Mouse (Mus musculus) embryonic facial prominence, embryonic 11.5 days (tissue): ENCODE data around the gene Trim56. TPM values are rescaled to one million over a fixed set of nuclear protein-coding genes. Genes with fewer than 3 reads are reported as not detected.

Source experiments
- ATAC-seq: fragments of 200-750 bp; cut with Nextera tagmentation; replicated peaks from 2 replicates; pipeline ENCODE4 v1.8.0; 2017; ENCODE audit warnings: low read depth; ENCODE audit not compliant: insufficient number of reproducible peaks, low FRiP score, low TSS enrichment
- DNase-seq: peaks from one replicate; pipeline ENCODE4 v3.0.0-alpha.2; 2015; ENCODE audit warnings: low spot score
- H3K27ac ChIP-seq: fragments of 300-500 bp; sonication (generic); replicated peaks from 2 replicates; pipeline ENCODE4 v1.5.1; 2014; ENCODE audit warnings: mild to moderate bottlenecking, low read depth, low read length, control low read depth
- H3K27me3 ChIP-seq: fragments of 300-500 bp; sonication (generic); 2 replicates; pipeline ENCODE4 v1.6.1; 2014; ENCODE audit warnings: mild to moderate bottlenecking, low read length, moderate library complexity, mixed read lengths; ENCODE audit not compliant: control insufficient read depth, insufficient read depth
- H3K36me3 ChIP-seq: fragments of 300-500 bp; sonication (generic); replicated peaks from 2 replicates; pipeline ENCODE4 v1.6.1; 2014; ENCODE audit warnings: low read depth, mild to moderate bottlenecking, low read length, moderate library complexity, mixed read lengths; ENCODE audit not compliant: control insufficient read depth, insufficient read depth
- H3K4me1 ChIP-seq: fragments of 300-500 bp; sonication (generic); 2 replicates; pipeline ENCODE4 v1.6.1; 2014; ENCODE audit warnings: low read length, mixed read lengths; ENCODE audit not compliant: control insufficient read depth, insufficient read depth
- H3K4me2 ChIP-seq: fragments of 300-500 bp; sonication (generic); 2 replicates; pipeline ENCODE4 v1.6.1; 2014; ENCODE audit warnings: low read depth, mild to moderate bottlenecking, control low read depth, low read length, moderate library complexity
- H3K4me3 ChIP-seq: fragments of 300-500 bp; sonication (generic); 2 replicates; pipeline ENCODE4 v1.5.1; 2014; ENCODE audit warnings: low read depth, low read length, control low read depth
- H3K9ac ChIP-seq: fragments of 300-500 bp; sonication (generic); replicated peaks from 2 replicates; pipeline ENCODE4 v1.6.1; 2014; ENCODE audit warnings: mild to moderate bottlenecking, control low read depth, low read length
- H3K9me3 ChIP-seq: fragments of 300-500 bp; sonication (generic); replicated peaks from 2 replicates; pipeline ENCODE4 v1.6.1; 2016; ENCODE audit warnings: mild to moderate bottlenecking, low read length, inconsistent platforms, mixed read lengths; ENCODE audit not compliant: control insufficient read depth
- WGBS: fragments of 180-500 bp; shearing (Covaris S2); extraction: QIAGEN DNeasy Blood & Tissue Kit; methylation state at CpG from one replicate; pipeline ENCODE4 v1.1.7; 2014; 5-methylcytosine and 5-hydroxymethylcytosine counted together
- polyA plus RNA-seq: library from polyadenylated mRNA; unstranded; fragments of >200 nt; fragmentation: Nextera tagmentation; extraction: Ambion mirVana; gene quantifications from 2 replicates; pipeline ENCODE4 v1.2.1, GENCODE M21; 2014

Trim56 gene
- polyA plus RNA-seq, 1 experiment from 2014 or later: 3.6 TPM

DNA sequence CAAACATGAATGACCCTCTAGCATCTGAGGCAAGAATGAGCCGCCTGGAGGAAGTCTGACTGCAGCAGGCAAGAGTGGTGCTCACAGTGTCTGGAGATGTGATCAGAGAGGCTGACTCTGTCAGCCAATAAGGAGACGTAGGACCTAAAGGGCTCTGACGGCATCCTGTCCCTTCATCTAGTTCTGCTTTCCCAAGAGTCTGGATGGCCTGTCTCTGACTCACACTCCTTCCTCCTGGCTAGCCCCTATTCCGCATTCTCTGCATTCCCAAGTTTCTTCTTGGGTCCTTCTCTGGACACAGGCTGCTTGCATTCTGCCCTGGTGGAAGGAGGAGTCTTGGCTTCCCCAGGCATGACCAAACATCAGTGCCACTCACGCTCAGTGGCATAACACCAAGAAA lies 36.2 kb downstream of the Trim56 start:
- DNase-seq (no peak), ATAC-seq (no peak)
- WGBS: 39% methylated on average over 5 of the region's 5 CpGs
- no peaks in the 10 kb centered on the region for H3K4me1 ChIP-seq
- H3K27me3 ChIP-seq: no peaks in the 10 kb centered on the region
- H3K9me3 ChIP-seq: no peaks in the 10 kb centered on the region
- no peaks in the 10 kb centered on the region for H3K36me3 ChIP-seq
- no peak overlapping the region for H3K4me2 ChIP-seq
- H3K9ac ChIP-seq: no peak overlapping the region
- H3K27ac ChIP-seq: no peak overlapping the region
- H3K4me3 ChIP-seq: no peak overlapping the region

DNA sequence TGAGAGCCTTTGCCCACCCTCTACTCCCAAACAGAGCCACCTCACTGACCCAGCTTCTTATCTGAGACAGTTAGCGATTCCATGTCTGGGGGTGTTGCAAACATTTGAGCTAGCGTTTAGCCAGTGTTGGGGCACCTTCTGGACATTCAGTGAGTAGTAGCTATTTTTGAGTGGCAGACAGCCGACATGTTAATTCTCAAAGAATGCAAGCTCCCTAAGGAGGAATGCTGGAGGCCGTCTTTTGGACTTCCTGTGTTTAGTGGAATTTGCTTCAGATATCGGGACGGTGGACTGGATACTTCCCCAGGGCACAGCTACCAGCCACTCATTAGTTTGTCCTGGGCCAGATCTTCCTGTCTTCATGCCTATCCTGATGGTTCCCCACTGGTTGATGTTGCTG lies 37.4 kb downstream of the Trim56 start:
- whole genome bisulfite sequencing: 29% methylated on average over 6 of the region's 6 CpGs

GRCm38 (mm10) chr5:137078041-137078440 lies 38.0 kb downstream of the Trim56 start:
- ATAC-seq (no peak), DNase-seq (no peak)
- Histone ChIP-seq H3K9me3 (no peaks in the 10 kb centered on the region), H3K4me2 (no peak overlapping the region), H3K4me3 (no peak overlapping the region), H3K36me3 (no peaks in the 10 kb centered on the region), H3K27ac (no peak overlapping the region), H3K4me1 (no peaks in the 10 kb centered on the region), H3K27me3 (no peaks in the 10 kb centered on the region), H3K9ac (no peak overlapping the region)
- 76% methylated on average over 14 of the region's 14 CpGs for WGBS

More for the DNA sequence above, 37.4 kb downstream of the Trim56 start:
- ATAC-seq: no peak
- Histone ChIP-seq H3K9me3 (no peaks in the 10 kb centered on the region), H3K4me3 (no peak overlapping the region), H3K4me1 (no peaks in the 10 kb centered on the region), H3K36me3 (no peaks in the 10 kb centered on the region), H3K27ac (no peak overlapping the region), H3K27me3 (no peaks in the 10 kb centered on the region), H3K9ac (no peak overlapping the region), H3K4me2 (no peak overlapping the region)
- no peak for DNase-seq

DNA sequence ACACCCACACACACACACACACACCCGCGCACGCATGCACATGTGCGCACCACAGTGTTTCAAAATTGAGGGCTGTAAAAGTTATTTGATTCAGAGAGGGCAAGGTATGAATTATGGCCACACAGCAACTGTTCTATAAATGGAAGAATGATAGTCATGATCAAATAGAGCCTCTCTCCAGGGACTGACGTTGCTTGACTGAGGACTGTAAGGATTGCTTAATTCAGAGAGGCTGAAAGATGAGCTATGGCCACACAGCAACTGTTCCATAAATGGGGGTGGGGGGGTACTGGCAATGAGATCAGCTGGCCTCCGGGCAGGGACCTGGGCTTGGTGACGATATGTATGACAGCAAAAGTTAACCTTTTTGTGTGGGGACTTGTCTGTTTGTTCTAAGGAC lies 38.8 kb downstream of the Trim56 start:
- Histone ChIP-seq H3K4me3 (no peak overlapping the region), H3K36me3 (no peaks in the 10 kb centered on the region), H3K4me1 (no peaks in the 10 kb centered on the region; the same call in 1 of the 2 replicates), H3K27me3 (no peaks in the 10 kb centered on the region), H3K9ac (no peak overlapping the region), H3K9me3 (no peaks in the 10 kb centered on the region), H3K27ac (no peak overlapping the region), H3K4me2 (no peak overlapping the region)
- ATAC-seq (no peak), DNase-seq (no peak)
- 84% methylated on average over 7 of the region's 7 CpGs for WGBS

DNA sequence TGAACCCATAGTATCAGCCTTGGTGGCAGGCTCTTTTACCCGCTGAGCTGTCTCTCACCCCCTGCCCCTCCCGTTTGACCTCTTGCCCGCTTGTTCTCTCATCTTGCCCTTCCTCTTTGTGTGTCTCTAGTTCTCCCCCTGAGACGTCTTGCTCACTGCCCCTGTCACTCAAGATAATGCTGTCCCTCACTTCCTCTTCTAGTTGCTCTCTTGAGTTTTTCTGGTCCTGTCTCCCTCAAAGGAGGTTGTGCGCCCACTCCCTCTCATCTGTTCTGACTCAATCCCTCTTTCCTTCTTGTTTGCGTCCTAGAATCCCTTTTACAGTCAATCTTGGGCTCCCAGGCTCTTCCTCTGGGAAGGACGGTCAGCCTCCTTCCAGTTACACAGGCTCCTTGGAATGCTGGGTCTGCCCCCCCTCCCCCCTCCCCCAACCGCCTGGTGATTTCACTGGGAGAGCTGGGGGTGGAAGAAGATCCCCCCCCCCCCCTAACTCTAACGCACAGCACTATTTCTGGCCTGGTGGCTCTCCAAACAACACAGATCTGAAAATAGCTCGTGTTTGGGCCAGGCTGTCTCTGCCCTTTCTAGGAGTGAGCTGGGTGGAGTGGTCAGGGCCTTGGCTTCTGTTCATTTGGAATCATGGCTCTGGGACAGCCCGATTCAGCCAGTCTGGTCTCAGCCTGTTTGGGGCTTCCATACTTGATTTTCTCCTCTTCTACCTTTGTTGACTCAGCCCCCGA lies 39.6 kb downstream of the Trim56 start:
- H3K36me3 ChIP-seq: no peaks in the 10 kb centered on the region
- WGBS: 35% methylated on average over 12 of the region's 12 CpGs
- no peak overlapping the region for H3K4me2 ChIP-seq
- no peak overlapping the region for H3K4me3 ChIP-seq
- no peaks in the 10 kb centered on the region for H3K27me3 ChIP-seq
- no peaks in the 10 kb centered on the region for H3K9me3 ChIP-seq
- H3K27ac ChIP-seq: no peak overlapping the region
- no peak for ATAC-seq
- no peak overlapping the region for H3K9ac ChIP-seq
- no peak for DNase-seq
- no peaks in the 10 kb centered on the region; the same call in 1 of the 2 replicates for H3K4me1 ChIP-seq

DNA sequence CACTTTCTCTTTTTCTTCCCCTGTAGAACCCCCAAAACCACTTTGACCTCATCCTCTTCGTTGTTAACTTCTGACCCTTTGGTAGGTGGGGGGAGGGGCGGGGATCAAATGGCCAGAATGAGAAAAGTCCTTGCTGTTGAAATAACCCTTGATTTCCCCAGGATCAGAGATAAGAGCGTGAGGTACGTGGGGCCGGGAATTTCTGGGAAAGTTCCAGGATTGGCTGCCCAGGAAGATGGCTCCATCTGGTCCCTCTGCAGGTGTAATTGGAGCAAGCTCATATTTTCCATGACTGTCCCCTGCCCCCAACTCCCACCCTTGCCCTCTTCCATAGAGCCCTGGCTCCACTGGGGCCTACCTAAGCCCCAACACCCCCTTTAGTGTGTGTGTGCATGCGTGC lies 40.3 kb downstream of the Trim56 start:
- no peaks in the 10 kb centered on the region for H3K9me3 ChIP-seq
- DNase-seq (no peak), ATAC-seq (no peak)
- no peak overlapping the region for H3K27ac ChIP-seq
- no peaks in the 10 kb centered on the region for H3K36me3 ChIP-seq
- no peak overlapping the region for H3K4me3 ChIP-seq
- no peak overlapping the region for H3K4me2 ChIP-seq
- H3K9ac ChIP-seq: no peak overlapping the region
- 64% methylated on average over 6 of the region's 6 CpGs for WGBS
- H3K27me3 ChIP-seq: no peaks in the 10 kb centered on the region
- H3K4me1 ChIP-seq: no peaks in the 10 kb centered on the region; the same call in 1 of the 2 replicates

GRCm38 (mm10) chr5:137074191-137074651 lies 41.8 kb downstream of the Trim56 start:
- Histone ChIP-seq H3K27me3 (no peaks in the 10 kb centered on the region), H3K9me3 (no peaks in the 10 kb centered on the region), H3K27ac (no peak overlapping the region), H3K36me3 (no peaks in the 10 kb centered on the region), H3K4me2 (no peak overlapping the region), H3K9ac (no peak overlapping the region), H3K4me3 (no peak overlapping the region), H3K4me1 (no peaks in the 10 kb centered on the region; the same call in 1 of the 2 replicates)
- ATAC-seq (no peak), DNase-seq (no peak)
- 30% methylated on average over 6 of the region's 6 CpGs for WGBS

DNA sequence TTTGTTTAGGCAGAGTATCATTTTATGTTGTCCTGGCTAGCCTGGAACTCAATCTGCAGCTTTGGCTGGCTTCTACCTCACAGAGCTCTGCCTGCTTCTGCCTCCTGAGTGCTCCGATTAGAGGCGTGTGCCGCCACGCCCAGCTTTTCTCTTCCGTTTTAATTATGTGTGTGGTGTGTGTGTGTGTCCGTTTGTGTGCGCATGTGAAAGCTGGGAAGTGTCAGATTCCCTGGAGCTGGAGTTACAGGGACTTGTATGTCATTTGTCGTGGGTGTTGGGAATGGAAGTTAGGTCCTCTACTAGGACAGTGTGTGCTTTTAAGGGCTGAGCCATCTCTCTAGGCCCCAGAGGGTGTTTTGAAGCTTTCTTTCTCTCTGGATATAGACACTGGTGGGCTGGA lies 42.9 kb downstream of the Trim56 start:
- Histone ChIP-seq H3K4me1 (no peaks in the 10 kb centered on the region; the same call in 1 of the 2 replicates), H3K27me3 (no peaks in the 10 kb centered on the region), H3K36me3 (no peaks in the 10 kb centered on the region), H3K9ac (no peak overlapping the region), H3K4me3 (no peak overlapping the region), H3K4me2 (no peak overlapping the region), H3K27ac (no peak overlapping the region), H3K9me3 (no peaks in the 10 kb centered on the region)
- WGBS: 94% methylated on average over 8 of the region's 8 CpGs
- DNase-seq (no peak), ATAC-seq (no peak)
